Mouse (Mus musculus) layer of hippocampus, adult 11-12 months (tissue): ENCODE measurements around the gene Shroom3.

Experiments used
- DNase-seq: peaks from one replicate; pipeline ENCODE4 v3.0.0; 2022; ENCODE audit warnings: low spot score

The Shroom3 gene

GRCm38 (mm10) chr5:92751488-92751887 lies 68.3 kb downstream of the Shroom3 start:
- no peak for DNase-seq

GRCm38 (mm10) chr5:92755241-92755775 lies 72.1 kb downstream of the Shroom3 start:
- DNase-seq = no peak

GRCm38 (mm10) chr5:92759156-92759745 lies 76.0 kb downstream of the Shroom3 start:
- DNase-seq = no peak

- no peak for DNase-seq
Observed at GRCm38 (mm10) chr5:92760542-92760941, 77.3 kb downstream of the Shroom3 start.

- DNase-seq = no peak
Observed at GRCm38 (mm10) chr5:92761615-92762353, 78.5 kb downstream of the Shroom3 start.

- DNase-seq = no peak
Observed at GRCm38 (mm10) chr5:92762425-92762824, 79.2 kb downstream of the Shroom3 start.

- no peak for DNase-seq
Observed at GRCm38 (mm10) chr5:92763546-92763952, 80.3 kb downstream of the Shroom3 start.

GRCm38 (mm10) chr5:92766301-92766700 lies 83.1 kb downstream of the Shroom3 start:
- DNase-seq = no peak

GRCm38 (mm10) chr5:92767194-92767777 lies 84.1 kb downstream of the Shroom3 start:
- no peak for DNase-seq

- DNase-seq = no peak
Observed at GRCm38 (mm10) chr5:92767857-92768291, 84.6 kb downstream of the Shroom3 start.

- no peak for DNase-seq
Observed at GRCm38 (mm10) chr5:92773821-92774220, 90.6 kb downstream of the Shroom3 start.

GRCm38 (mm10) chr5:92774419-92774818 lies 91.2 kb downstream of the Shroom3 start:
- DNase-seq = no peak

GRCm38 (mm10) chr5:92774893-92775292 lies 91.7 kb downstream of the Shroom3 start:
- DNase-seq = no peak

GRCm38 (mm10) chr5:92778395-92778794 lies 95.2 kb downstream of the Shroom3 start:
- DNase-seq = no peak

GRCm38 (mm10) chr5:92781082-92781481 lies 97.8 kb downstream of the Shroom3 start:
- no peak for DNase-seq

GRCm38 (mm10) chr5:92784037-92784860 lies 101.0 kb downstream of the Shroom3 start:
- no peak for DNase-seq

- no peak for DNase-seq
Observed at GRCm38 (mm10) chr5:92785870-92786436, 102.7 kb downstream of the Shroom3 start.

- DNase-seq = no peak
Observed at GRCm38 (mm10) chr5:92788990-92789389, 105.8 kb downstream of the Shroom3 start.

- DNase-seq = no peak
Observed at GRCm38 (mm10) chr5:92796089-92796990, 113.1 kb downstream of the Shroom3 start.

- no peak for DNase-seq
Observed at GRCm38 (mm10) chr5:92797981-92798380, 114.7 kb downstream of the Shroom3 start.

GRCm38 (mm10) chr5:92804379-92804778 lies 121.1 kb downstream of the Shroom3 start:
- peak; percentile 53 for DNase-seq
